Mouse (Mus musculus): ENCODE results near the gene Bag3. TPM values are rescaled to one million over a fixed set of nuclear protein-coding genes. Genes with fewer than 3 reads are reported as not detected.

Bag3 gene
- total RNA-seq (2021), result 10 to 100 TPM; 16.0 to 16.3 TPM
- long read RNA-seq, transcript Bag3-201 (4 exons, 2,562 nt), result major isoform, 7 of 16 reads
- long read RNA-seq, partial matches to known transcripts, result 8 of 16 reads
- long read RNA-seq, other reads (novel, unspliced or antisense), result 1 of 16 reads

DNA sequence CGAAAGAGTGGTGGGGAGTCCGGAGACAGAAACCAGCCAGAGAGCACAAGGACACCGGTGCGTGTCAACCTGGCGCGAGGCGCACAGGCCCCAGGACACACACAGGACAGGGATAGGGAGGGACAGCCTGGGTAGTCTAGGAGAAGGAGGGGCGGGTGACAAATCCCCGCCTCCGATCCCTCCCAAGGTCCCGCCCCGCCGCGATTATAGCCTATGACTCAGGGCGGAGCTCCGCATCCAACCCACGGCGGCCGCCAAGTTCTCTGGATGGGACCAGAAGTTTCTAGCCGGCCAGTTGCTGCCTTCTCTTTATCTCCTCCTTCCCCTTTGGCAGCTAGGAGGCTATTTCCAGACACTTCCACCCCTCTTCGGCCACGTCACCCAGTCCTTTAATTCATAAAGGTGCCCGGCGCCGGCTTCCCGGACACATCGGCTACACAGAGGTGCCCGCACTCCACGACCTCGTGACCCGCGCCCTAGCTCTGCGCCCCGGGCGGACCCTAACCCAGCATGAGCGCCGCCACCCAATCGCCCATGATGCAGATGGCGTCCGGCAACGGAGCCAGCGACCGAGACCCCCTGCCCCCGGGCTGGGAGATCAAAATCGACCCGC lies at the start of gene Bag3:
Gene Bag3, plus strand, starts transcription at position 268 of the 613 bp plus-strand sequence.
- DNase-seq (ENCODE audit: low spot score in 2 of 2), result peak; percentile 60 to 87

GRCm38 (mm10) chr7:128474322-128474721 lies 49.1 kb upstream of the Bag3 start:
- peak; percentile 39 to 81 for DNase-seq (ENCODE audit: low spot score in 2 of 2)

DNA sequence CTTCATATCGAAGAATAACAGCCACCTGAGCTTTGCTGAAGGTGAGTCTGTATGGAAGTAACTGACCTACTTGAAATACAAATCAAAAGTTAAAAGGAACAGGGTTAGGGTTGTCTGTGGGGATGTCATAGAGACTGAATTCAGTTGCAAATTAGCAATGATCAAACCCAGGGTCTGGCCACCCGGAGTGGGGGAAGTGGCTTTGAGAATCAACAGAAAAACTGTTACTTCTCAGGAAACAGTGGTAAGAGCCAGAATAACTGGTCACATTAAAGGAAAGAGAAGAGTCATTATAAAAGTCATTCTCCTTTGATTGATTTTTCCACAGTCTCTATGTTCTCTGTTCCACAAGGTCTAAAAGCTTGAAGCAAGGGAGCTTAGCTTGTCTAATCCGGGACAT lies 34.4 kb upstream of the Bag3 start:
- DNase-seq (ENCODE audit: low spot score in 2 of 2), result no peak

- no peak for DNase-seq (ENCODE audit: low spot score in 2 of 2)
These were observed 28.9 kb upstream of the Bag3 start for GRCm38 (mm10) chr7:128494546-128494945.

DNA sequence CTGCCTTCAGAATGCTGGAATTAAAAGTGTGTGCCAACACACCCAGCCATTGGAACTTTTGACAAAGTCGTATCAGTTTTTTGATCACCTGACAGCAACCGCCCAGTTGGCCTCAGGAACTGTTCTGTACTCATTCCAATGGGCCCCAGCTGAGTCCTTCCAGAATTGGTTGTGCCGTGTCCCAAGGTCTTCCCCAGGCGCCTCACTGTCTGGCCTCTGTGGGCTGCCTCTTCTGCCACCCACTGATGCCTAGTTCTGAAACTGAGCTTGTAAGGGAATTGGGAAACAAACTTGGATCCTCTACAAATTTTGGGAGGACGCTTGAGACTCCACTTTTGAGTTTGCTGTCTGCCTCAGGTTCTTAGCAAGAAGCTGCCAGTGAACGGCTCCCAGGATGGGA lies 23.6 kb upstream of the Bag3 start:
- no peak for DNase-seq (ENCODE audit: low spot score in 2 of 2)

GRCm38 (mm10) chr7:128504091-128504490 lies 19.3 kb upstream of the Bag3 start:
- DNase-seq (ENCODE audit: low spot score in 2 of 2), result peak; percentile 39 to 73

GRCm38 (mm10) chr7:128511936-128512335 lies 11.5 kb upstream of the Bag3 start:
- no peak for DNase-seq (ENCODE audit: low spot score in 2 of 2)

- DNase-seq (ENCODE audit: low spot score in 2 of 2), result no peak
These were observed 9.9 kb upstream of the Bag3 start for GRCm38 (mm10) chr7:128513512-128513911.

GRCm38 (mm10) chr7:128514341-128514740 lies 9.1 kb upstream of the Bag3 start:
- DNase-seq (ENCODE audit: low spot score in 2 of 2), result no peak

GRCm38 (mm10) chr7:128516346-128516745 lies 7.1 kb upstream of the Bag3 start:
- no peak for DNase-seq (ENCODE audit: low spot score in 2 of 2)

DNA sequence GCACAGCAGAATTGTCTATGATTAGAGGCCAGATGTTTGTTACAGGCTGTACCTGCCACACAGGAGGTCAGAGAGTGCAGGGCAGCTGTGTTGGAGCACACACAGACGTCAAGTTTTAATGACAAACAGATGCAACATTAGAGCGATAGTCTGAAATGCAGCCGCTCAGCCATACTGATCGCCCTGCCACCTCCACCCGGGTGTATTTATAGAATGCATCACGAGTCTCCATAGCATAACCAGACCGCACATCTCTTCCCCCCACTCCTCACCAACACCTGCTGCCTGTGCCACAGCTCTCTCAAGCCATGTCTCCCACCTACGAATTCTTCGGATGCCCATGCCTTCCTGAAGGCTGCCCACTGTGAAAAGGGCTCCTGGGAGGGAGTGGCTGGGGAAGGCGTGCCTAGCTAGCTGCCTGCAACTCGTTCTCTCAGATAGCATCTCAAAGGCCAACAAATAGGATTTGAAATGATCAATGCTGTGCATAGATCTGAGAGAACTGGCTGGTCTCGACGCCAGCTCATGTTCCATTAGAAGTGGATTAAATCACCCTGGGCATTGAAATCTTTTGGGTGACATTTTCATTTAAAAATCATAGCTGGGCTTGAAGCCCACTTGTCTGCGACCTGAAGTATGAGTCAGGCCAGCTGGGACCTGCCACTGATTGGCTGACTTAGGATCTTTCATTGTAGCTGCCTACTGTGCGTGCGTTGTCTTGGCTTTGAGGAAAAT lies 3.9 kb upstream of the Bag3 start:
- peak in 1 of 2 experiments; percentile 54 for DNase-seq (ENCODE audit: low spot score in 2 of 2)

- peak in 1 of 2 experiments; percentile 22 for DNase-seq (ENCODE audit: low spot score in 2 of 2)
These were observed 656 bp downstream of the Bag3 start for GRCm38 (mm10) chr7:128523962-128524581.

GRCm38 (mm10) chr7:128524641-128525040 lies 1.2 kb downstream of the Bag3 start:
- DNase-seq (ENCODE audit: low spot score in 2 of 2), result no peak

GRCm38 (mm10) chr7:128526611-128527010 lies 3.2 kb downstream of the Bag3 start:
- no peak for DNase-seq (ENCODE audit: low spot score in 2 of 2)

DNA sequence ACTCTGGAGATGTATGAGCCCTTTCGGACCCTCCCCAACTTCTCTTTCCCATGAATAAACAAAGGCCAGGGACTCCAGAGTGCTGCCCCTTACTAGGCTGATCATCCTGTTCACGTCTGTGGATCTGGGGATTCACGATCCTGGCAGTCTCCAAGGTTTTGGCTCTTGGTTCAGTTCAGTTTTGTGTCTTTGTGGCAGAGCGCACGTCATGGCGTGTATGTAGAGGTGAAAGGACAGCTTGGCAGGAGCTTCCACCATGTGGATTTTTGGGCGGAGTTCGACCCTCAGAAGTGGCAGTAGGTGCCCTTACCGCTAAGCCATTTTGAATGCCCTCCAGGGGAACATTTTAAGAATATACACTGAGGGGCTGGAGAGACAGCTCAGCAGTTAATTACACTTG lies 5.2 kb downstream of the Bag3 start:
- DNase-seq (ENCODE audit: low spot score in 2 of 2), result no peak

DNA sequence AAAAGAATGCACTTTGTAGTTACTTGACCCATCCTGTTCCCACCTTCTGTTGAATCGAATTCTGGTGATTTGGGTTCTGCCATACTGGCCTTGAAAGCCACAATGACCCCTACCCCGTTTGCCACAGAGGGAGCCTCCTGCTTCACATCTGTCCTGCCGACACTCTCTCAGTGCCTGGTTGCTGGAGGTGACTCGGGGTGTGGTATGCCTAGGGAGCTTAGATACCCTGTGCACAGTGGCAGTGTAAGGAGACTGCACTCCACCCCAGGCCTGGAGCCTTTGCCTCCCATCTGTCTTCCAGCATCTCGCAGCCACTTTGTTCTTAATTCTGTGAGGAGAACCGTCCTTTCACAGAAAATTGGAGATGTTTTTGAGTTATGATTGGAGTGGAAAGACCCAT lies 5.7 kb downstream of the Bag3 start:
- no peak for DNase-seq (ENCODE audit: low spot score in 2 of 2)

DNA sequence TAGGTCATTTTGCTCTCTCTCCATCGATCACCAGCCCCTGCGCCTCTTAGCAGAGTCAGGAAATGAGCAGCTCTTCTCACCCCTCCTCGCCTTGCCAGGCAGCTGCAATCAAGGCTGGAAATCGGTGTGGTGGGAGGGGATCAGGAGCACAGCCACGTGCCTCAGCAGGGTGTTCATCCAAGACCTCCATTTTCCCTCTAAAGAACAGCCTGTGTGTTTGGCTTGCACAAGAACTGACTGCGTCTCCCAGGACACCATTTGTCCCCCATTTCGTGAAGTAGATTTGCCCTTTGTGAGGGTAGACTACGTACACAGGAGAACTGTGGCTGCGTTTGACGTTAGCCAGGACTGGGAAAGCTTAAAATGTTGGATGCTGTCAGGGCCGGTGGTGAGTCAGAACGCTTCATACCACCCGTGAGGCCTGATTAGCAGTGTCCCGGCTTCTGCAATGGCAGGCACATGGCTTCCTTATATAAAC lies 6.2 kb downstream of the Bag3 start:
- DNase-seq (ENCODE audit: low spot score in 2 of 2), result peak; percentile 50 to 63

- DNase-seq (ENCODE audit: low spot score in 2 of 2), result peak in 1 of 2 experiments; percentile 35
These were observed 7.6 kb downstream of the Bag3 start for GRCm38 (mm10) chr7:128531031-128531430.

DNA sequence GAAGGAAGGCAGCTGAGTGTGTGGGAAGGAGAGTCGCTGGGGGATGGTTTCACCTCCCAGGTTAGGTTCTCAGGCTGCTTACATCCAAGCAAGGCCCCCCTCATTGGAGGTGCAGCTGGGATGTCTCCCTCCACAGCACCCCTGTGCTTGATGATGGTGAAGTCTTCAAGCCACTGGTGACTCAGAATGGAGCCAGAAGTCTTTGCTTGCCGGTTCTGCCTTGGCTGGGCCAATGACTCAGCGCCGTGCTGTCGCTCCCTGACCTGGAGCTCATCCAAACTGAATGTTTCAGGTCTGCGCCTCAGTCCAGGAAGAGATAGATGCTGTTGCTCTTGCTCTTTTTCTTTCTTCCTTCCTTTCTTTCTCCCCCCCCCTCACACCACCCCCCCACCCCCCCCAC lies 8.5 kb downstream of the Bag3 start:
- peak in 1 of 2 experiments; percentile 62 for DNase-seq (ENCODE audit: low spot score in 2 of 2)

- no peak for DNase-seq (ENCODE audit: low spot score in 2 of 2)
These were observed 9.2 kb downstream of the Bag3 start for GRCm38 (mm10) chr7:128532441-128533166.

DNA sequence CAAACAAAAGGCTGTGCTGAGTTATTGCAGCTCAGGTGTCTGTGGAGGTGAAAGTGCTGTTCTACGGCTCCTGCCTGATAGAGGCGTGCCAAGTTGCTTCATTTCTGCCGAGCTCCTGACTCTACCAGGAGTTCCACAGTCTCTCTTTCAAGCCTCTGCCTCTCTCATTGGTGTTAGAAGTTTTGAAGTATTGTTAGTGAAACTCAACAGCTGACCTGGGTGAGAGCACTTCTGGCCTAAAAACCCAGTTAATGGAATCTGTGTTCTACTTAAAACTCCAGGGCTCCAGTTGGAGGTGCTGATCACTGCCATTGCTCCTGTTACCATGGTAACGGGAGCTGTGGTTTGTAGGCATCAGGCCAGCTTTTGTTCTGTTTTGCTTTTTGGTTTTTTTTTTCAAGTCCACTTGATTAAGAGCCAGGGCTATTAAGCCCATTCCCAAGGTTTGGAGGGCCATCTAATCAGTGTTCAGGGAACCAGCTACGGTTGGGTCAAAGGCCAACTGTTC lies 11.6 kb downstream of the Bag3 start:
- DNase-seq (ENCODE audit: low spot score in 2 of 2), result peak in 1 of 2 experiments; percentile 60

Data from layer of hippocampus, adult 18-20 months (tissue).